Mouse (Mus musculus) gonadal fat pad, adult 2 months (tissue): Measurements from ENCODE around the gene Setd7. TPM values are rescaled to one million over a fixed set of nuclear protein-coding genes. Genes with fewer than 3 reads are reported as not detected.

Source experiments
- DNase-seq: peaks from one replicate; pipeline ENCODE4 v3.0.0-alpha.2; 2012; ENCODE audit warnings: low read depth
- polyA plus RNA-seq: library from polyadenylated mRNA; depleted of rRNA; stranded (reverse); fragments of >200 nt; gene quantifications from 2 replicates; pipeline ENCODE4 v1.2.3, GENCODE M21; 2012

The Setd7 gene
- polyA plus RNA-seq, 1 experiment = 25.7 TPM

GRCm38 (mm10) chr3:51517878-51518762 lies 42.6 kb downstream of the Setd7 start:
- DNase-seq = no peak

- no peak for DNase-seq
Measured at GRCm38 (mm10) chr3:51517467-51517866, 43.2 kb downstream of the Setd7 start.

GRCm38 (mm10) chr3:51511983-51512382 lies 48.7 kb downstream of the Setd7 start:
- DNase-seq = peak; percentile 38

GRCm38 (mm10) chr3:51510903-51511302 lies 49.8 kb downstream of the Setd7 start:
- DNase-seq = no peak

GRCm38 (mm10) chr3:51505465-51505864 lies 55.2 kb downstream of the Setd7 start:
- no peak for DNase-seq

- no peak for DNase-seq
Measured at GRCm38 (mm10) chr3:51504385-51504952, 56.2 kb downstream of the Setd7 start.

- DNase-seq = no peak
Measured at GRCm38 (mm10) chr3:51499876-51500275, 60.8 kb downstream of the Setd7 start.

- no peak for DNase-seq
Measured at GRCm38 (mm10) chr3:51498659-51499058, 62.0 kb downstream of the Setd7 start.

GRCm38 (mm10) chr3:51497978-51498377 lies 62.7 kb downstream of the Setd7 start:
- DNase-seq = no peak

- DNase-seq = no peak
Measured at GRCm38 (mm10) chr3:51495646-51496045, 65.0 kb downstream of the Setd7 start.

- no peak for DNase-seq
Measured at GRCm38 (mm10) chr3:51494466-51494865, 66.2 kb downstream of the Setd7 start.

GRCm38 (mm10) chr3:51493272-51493838 lies 67.3 kb downstream of the Setd7 start:
- no peak for DNase-seq

- no peak for DNase-seq
Measured at GRCm38 (mm10) chr3:51490088-51490753, 70.5 kb downstream of the Setd7 start.

- no peak for DNase-seq
Measured at GRCm38 (mm10) chr3:51486491-51487195, 74.0 kb downstream of the Setd7 start.

- DNase-seq = no peak
Measured at GRCm38 (mm10) chr3:51485347-51485746, 75.3 kb downstream of the Setd7 start.

GRCm38 (mm10) chr3:51484370-51484769 lies 76.3 kb downstream of the Setd7 start:
- DNase-seq = no peak

- DNase-seq = peak; percentile 66
Measured at GRCm38 (mm10) chr3:51483741-51484359, 76.8 kb downstream of the Setd7 start, which contains the start of gene Rab33b. TSS of gene Rab33b (plus strand) at chr3:51483920.

- no peak for DNase-seq
Measured at GRCm38 (mm10) chr3:51482781-51483180, 77.9 kb downstream of the Setd7 start.

- no peak for DNase-seq
Measured at GRCm38 (mm10) chr3:51481881-51482280, 78.8 kb downstream of the Setd7 start.

- DNase-seq = no peak
Measured at GRCm38 (mm10) chr3:51481059-51481458, 79.6 kb downstream of the Setd7 start.

- no peak for DNase-seq
Measured at GRCm38 (mm10) chr3:51479893-51480292, 80.8 kb downstream of the Setd7 start.
